Mouse (Mus musculus): ENCODE measurements at regions not wholly inside any gene's neighbourhood (a gene's known extent, or its start where the extent isn't known, plus 50 kb on each side); places are given as distances from the start of the nearest gene placed in this dataset.

DNA sequence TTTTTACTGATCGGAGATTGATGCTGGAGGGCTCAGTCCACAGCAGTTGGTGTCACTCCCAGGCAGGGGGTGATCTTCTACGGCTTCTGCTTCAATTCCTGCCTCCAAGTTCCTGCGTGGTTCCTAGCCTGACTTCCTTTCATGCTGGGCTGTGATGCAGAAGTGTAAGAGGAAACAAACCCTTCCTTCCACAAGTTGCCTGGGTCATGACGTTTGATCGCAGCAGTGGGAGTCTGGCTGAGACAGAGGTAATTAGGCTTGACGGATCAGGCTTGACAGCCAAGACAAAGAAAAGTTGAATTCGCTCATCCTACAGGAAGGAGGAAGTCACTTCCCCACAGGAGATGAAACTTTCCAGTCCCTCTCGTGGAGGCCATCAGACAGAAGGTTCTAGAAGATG is 77.2 kb upstream of the Ralgps2 start:
- Histone ChIP-seq H3K4me3 (ENCODE audit: low read length) (no peak overlapping the region), H3K27me3 (ENCODE audit: control insufficient read depth, insufficient read depth, low read length) (no peaks in the 10 kb centered on the region), H3K27ac (ENCODE audit: low read depth, low read length) (no peak overlapping the region), H3K36me3 (ENCODE audit: control insufficient read depth, insufficient read depth, low read length) (no peaks in the 10 kb centered on the region), H3K9ac (ENCODE audit: low read depth, low read length) (no peak overlapping the region), H3K9me3 (ENCODE audit: control insufficient read depth, low read length) (no peaks in the 10 kb centered on the region), H3K4me2 (replicated peaks; ENCODE audit: low read depth, low read length) (no peak overlapping the region), H3K4me1 (ENCODE audit: control insufficient read depth, insufficient read depth, low read length) (peaks cover 8% of the 10 kb centered on the region; the same call in 1 of the 2 replicates)
- peak; percentile 58; the same call in 1 of the 2 replicates for ATAC-seq (ENCODE audit: low FRiP score, low TSS enrichment)
- WGBS = 32% methylated on average over 8 of the region's 8 CpGs

DNA sequence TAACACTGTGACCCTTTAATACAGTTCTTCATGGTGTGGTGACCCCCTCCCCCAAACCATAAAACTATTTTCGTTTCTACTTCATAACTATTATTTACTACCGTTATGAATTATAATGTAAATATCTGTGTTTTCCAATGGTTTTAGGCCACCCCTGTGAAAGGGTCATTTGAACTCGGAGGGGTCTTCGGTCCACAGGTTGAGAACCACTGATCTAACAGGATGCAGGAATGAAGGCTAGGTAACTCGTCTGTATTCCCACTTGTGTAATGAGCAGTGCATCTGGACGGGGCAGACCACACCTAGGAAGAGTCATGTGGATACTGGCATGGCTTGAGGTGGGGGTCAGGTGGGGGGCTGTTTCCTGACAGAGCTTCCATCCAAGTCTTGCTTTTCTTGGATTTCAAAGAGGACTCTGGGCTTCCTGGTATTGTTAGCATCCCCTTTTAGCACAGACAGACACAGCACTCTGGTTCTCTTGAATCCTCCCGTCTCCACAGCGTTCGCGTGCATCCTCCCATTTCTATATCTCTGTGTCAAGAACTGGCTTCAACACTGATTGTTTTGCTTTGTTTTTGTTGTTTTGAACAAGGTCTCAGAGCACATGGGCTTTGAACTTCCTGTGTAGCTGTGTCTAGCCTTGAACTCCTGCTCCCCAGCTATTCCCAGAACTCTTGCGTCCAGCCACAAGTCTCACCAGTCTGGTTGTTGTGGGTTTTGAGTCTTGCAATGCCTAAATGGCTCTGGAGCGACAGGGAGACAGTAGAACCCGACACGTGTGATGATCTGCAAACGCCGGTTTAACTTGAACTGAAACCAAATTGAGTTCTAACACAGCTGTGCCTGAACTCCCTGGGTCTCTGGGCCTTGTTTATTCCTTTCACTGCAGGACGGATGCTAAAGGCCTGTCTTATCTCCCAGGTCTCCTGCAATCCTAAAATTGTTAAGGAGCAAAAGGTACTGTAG is 75.4 kb upstream of the Ralgps2 start:
- no peak overlapping the region for H3K4me3 ChIP-seq (ENCODE audit: low read length)
- no peaks in the 10 kb centered on the region for H3K27me3 ChIP-seq (ENCODE audit: control insufficient read depth, insufficient read depth, low read length)
- H3K9me3 ChIP-seq (ENCODE audit: control insufficient read depth, low read length) = no peaks in the 10 kb centered on the region
- H3K36me3 ChIP-seq (ENCODE audit: control insufficient read depth, insufficient read depth, low read length) = no peaks in the 10 kb centered on the region
- 84% methylated on average over 17 of the region's 17 CpGs for WGBS
- no peak overlapping the region for H3K4me2 ChIP-seq (replicated peaks; ENCODE audit: low read depth, low read length)
- no peak overlapping the region for H3K9ac ChIP-seq (ENCODE audit: low read depth, low read length)
- no peak for ATAC-seq (ENCODE audit: low FRiP score, low TSS enrichment)
- H3K4me1 ChIP-seq (ENCODE audit: control insufficient read depth, insufficient read depth, low read length) = peaks cover 8% of the 10 kb centered on the region; the same call in 1 of the 2 replicates
- no peak overlapping the region for H3K27ac ChIP-seq (ENCODE audit: low read depth, low read length)

DNA sequence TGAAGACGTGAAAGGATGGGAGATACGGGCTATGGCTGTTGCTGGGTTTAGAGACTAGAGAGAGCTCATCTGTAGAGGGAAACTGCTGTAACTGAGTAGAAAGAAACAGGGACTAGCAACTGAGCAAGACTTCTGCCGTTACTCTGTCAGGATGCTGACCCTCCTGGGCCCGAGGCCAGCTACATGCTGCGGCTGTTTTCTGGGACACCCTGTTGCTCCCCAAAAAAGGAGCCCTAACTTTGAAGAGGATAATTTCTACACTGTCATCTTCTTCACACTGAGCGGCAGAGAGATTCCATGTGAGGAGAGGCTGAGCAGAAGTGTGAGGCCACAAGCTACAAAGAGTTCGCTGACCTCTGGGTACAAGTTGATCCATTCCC is 74.2 kb upstream of the Ralgps2 start:
- H3K4me2 ChIP-seq (replicated peaks; ENCODE audit: low read depth, low read length) = no peak overlapping the region
- H3K9me3 ChIP-seq (ENCODE audit: control insufficient read depth, low read length) = no peaks in the 10 kb centered on the region
- no peak for ATAC-seq (ENCODE audit: low FRiP score, low TSS enrichment)
- H3K27ac ChIP-seq (ENCODE audit: low read depth, low read length) = no peak overlapping the region
- WGBS = 69% methylated on average over 7 of the region's 7 CpGs
- peaks cover 8% of the 10 kb centered on the region; the same call in 1 of the 2 replicates for H3K4me1 ChIP-seq (ENCODE audit: control insufficient read depth, insufficient read depth, low read length)
- no peaks in the 10 kb centered on the region for H3K27me3 ChIP-seq (ENCODE audit: control insufficient read depth, insufficient read depth, low read length)
- no peak overlapping the region for H3K9ac ChIP-seq (ENCODE audit: low read depth, low read length)
- H3K4me3 ChIP-seq (ENCODE audit: low read length) = no peak overlapping the region
- no peaks in the 10 kb centered on the region for H3K36me3 ChIP-seq (ENCODE audit: control insufficient read depth, insufficient read depth, low read length)

DNA sequence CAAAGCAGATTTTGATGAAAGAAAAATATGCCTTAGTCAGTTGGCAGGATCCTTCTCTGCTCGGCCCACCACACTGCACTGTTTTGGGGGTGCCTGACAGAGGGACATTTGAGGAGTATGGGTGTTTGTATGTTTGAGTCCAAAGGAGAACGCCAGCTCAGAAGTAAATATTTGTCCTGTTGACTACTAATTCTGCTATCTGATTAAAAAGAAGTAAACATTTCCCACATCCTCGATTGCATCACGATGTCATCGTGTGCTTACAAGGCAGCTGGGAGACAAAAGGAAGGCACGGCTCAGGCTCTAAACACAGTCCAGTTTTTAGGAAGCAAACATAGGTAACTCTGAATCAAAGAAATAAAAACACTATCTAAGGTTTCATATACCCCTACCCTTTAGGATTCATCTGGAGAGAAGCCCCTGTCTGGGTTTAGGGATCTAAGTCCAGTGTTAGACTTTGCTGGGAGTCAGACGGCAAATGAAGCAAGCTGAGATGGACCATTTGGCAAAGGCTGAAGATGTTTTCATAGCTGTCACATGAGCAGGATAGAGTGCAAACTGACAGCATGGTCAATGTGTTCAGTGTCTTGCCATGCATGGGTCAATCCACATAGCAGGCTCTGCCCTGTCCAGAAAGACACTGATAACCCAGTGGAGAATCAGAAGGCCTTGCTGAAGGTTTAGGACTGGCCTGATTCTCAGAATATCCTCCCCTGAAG is 73.7 kb upstream of the Ralgps2 start:
- H3K9ac ChIP-seq (ENCODE audit: low read depth, low read length) = no peak overlapping the region
- no peaks in the 10 kb centered on the region for H3K36me3 ChIP-seq (ENCODE audit: control insufficient read depth, insufficient read depth, low read length)
- H3K4me1 ChIP-seq (ENCODE audit: control insufficient read depth, insufficient read depth, low read length) = peaks cover 8% of the 10 kb centered on the region; the same call in 1 of the 2 replicates
- no peak for ATAC-seq (ENCODE audit: low FRiP score, low TSS enrichment)
- no peak overlapping the region for H3K27ac ChIP-seq (ENCODE audit: low read depth, low read length)
- H3K4me3 ChIP-seq (ENCODE audit: low read length) = no peak overlapping the region
- 63% methylated on average over 7 of the region's 7 CpGs for WGBS
- no peak overlapping the region for H3K4me2 ChIP-seq (replicated peaks; ENCODE audit: low read depth, low read length)
- H3K27me3 ChIP-seq (ENCODE audit: control insufficient read depth, insufficient read depth, low read length) = no peaks in the 10 kb centered on the region
- H3K9me3 ChIP-seq (ENCODE audit: control insufficient read depth, low read length) = no peaks in the 10 kb centered on the region

DNA sequence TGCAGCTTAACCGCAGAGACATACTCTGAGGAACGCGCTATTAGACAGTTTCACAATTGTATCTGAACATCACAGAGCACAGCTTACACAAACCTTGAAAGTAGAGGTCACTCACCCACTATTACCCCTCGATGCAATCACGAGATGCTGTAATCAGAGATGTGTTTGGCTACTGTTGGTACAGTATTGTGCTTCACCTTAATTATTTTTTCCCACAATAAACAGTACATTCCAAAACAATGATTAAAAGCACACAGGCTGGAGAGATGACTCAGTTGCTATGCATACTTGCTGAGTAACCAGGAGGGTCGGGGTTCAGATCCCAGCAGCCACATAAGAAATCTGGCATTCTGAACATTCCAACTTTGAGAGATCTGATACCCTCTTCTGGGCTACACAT is 71.8 kb upstream of the Ralgps2 start:
- no peak for ATAC-seq (ENCODE audit: low FRiP score, low TSS enrichment)
- WGBS = 87% methylated on average over 6 of the region's 6 CpGs

DNA sequence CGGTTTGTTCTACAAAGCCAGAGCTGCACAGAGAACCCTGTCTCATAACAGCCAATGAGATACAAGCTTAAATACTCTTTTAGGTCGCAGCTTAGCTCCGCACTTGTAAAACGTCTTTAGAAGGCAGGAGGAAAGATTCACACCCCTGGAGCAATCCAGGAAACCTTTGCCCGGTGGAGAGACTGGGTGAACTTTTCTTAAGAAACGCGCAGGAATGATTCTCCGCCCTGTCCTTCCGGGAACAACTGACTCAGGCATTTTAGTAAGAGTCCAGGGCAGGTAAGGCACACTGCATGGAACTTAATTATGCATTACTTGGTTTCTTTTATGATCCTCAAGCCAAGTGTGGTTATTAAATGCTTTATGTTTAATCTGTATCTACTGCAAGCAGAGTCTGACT is 70.0 kb upstream of the Ralgps2 start:
- Histone ChIP-seq H3K9ac (ENCODE audit: low read depth, low read length) (no peak overlapping the region), H3K27ac (ENCODE audit: low read depth, low read length) (no peak overlapping the region), H3K36me3 (ENCODE audit: control insufficient read depth, insufficient read depth, low read length) (no peaks in the 10 kb centered on the region), H3K4me1 (ENCODE audit: control insufficient read depth, insufficient read depth, low read length) (peaks cover 8% of the 10 kb centered on the region; the same call in 1 of the 2 replicates), H3K4me2 (replicated peaks; ENCODE audit: low read depth, low read length) (no peak overlapping the region), H3K27me3 (ENCODE audit: control insufficient read depth, insufficient read depth, low read length) (no peaks in the 10 kb centered on the region), H3K9me3 (ENCODE audit: control insufficient read depth, low read length) (no peaks in the 10 kb centered on the region), H3K4me3 (ENCODE audit: low read length) (no peak overlapping the region)
- WGBS = 66% methylated on average over 9 of the region's 9 CpGs
- no peak for ATAC-seq (ENCODE audit: low FRiP score, low TSS enrichment)

More for the DNA sequence above, 71.8 kb upstream of the Ralgps2 start:
- peaks cover 8% of the 10 kb centered on the region; the same call in 1 of the 2 replicates for H3K4me1 ChIP-seq (ENCODE audit: control insufficient read depth, insufficient read depth, low read length)
- H3K4me2 ChIP-seq (replicated peaks; ENCODE audit: low read depth, low read length) = no peak overlapping the region
- H3K4me3 ChIP-seq (ENCODE audit: low read length) = no peak overlapping the region
- no peak overlapping the region for H3K27ac ChIP-seq (ENCODE audit: low read depth, low read length)
- no peak overlapping the region for H3K9ac ChIP-seq (ENCODE audit: low read depth, low read length)
- H3K27me3 ChIP-seq (ENCODE audit: control insufficient read depth, insufficient read depth, low read length) = no peaks in the 10 kb centered on the region
- no peaks in the 10 kb centered on the region for H3K9me3 ChIP-seq (ENCODE audit: control insufficient read depth, low read length)
- H3K36me3 ChIP-seq (ENCODE audit: control insufficient read depth, insufficient read depth, low read length) = no peaks in the 10 kb centered on the region

DNA sequence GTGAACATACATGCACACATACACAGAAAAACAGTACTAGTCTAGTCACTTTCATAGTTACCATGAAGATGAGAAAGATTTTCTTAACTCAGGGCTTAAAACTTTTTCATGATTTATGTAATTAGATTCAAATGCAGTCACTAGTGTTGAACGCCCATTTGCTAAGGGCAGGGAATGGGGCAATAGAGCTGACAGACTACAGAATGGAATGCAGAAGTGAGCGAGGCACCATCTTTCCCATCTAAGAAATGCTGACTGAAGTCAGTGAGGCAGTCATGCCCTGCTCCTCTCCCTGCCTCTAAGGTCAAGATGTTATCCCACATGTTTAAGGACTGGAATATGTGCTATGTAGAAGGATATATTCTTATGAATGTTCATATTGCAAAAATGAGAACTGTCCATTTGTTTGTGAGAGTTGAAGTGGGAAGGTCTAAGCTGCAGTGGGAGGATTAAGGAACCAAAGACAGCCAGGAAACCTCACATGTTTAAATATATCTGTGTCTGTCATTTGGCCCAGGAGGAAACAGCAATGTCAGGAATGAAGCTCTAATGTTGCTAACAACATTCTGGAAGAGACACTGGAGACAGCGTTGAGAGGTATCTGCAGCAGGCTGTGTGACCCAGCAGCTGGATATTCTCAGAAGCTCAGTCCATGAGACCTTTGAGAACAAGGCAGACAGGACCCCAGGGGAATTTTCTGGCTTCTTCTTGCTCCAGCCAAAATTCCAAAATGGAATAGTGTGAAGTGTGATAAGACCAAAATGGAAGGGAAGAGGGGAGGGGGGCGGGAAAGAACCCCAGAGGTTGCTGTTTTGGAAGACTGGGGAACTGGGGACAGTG is 68.7 kb upstream of the Ralgps2 start:
- H3K4me1 ChIP-seq (ENCODE audit: control insufficient read depth, insufficient read depth, low read length) = 0 out of 2 replicates have a peak, but pooled peaks cover 1% of the 10 kb centered on the region
- H3K4me3 ChIP-seq (ENCODE audit: low read length) = no peak overlapping the region
- no peak overlapping the region for H3K9ac ChIP-seq (ENCODE audit: low read depth, low read length)
- H3K9me3 ChIP-seq (ENCODE audit: control insufficient read depth, low read length) = no peaks in the 10 kb centered on the region
- H3K27ac ChIP-seq (ENCODE audit: low read depth, low read length) = no peak overlapping the region
- no peak overlapping the region for H3K4me2 ChIP-seq (replicated peaks; ENCODE audit: low read depth, low read length)
- peak; percentile 81; the same call in 1 of the 2 replicates for ATAC-seq (ENCODE audit: low FRiP score, low TSS enrichment)
- 63% methylated on average over 4 of the region's 4 CpGs for WGBS
- no peaks in the 10 kb centered on the region for H3K27me3 ChIP-seq (ENCODE audit: control insufficient read depth, insufficient read depth, low read length)
- no peaks in the 10 kb centered on the region for H3K36me3 ChIP-seq (ENCODE audit: control insufficient read depth, insufficient read depth, low read length)

DNA sequence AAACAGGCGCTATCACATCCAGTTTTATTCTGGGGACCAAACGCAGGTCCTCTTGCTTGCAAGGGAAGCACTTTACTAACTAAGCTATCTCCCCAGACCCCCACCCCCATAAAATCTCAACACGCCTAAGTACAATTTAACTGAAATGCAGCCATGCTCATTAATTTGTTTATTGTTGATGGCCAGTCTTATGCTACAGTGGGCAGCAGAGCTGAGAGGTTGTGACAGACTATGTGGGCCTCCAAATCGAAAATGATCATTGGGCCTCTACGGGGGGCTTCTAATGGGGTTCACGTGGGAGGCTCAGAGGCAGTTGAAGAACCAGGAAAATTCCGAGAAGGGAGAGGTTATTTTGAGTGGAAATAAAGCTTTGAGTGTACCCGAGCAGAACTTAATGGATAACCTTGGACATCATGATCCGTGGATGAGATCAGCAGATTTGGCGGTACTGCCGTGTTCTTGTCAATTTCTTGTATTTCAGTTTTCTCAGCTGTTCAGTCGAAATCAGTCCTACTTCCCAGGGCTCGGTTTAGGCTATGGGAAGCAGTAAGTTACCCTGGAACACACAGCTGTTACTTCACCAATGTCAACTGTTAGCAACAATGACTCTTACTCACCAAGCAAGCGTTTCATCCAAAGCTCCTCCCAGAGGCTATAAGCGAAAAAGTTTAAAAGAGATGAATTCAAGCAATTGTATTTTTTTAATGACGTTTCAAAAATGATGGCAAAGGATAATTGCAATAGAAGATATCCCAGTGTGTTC is 65.1 kb upstream of the Ralgps2 start:
- Histone ChIP-seq H3K4me3 (ENCODE audit: low read length) (no peak overlapping the region), H3K4me1 (ENCODE audit: control insufficient read depth, insufficient read depth, low read length) (0 out of 2 replicates have a peak, but pooled peaks cover 3% of the 10 kb centered on the region), H3K9ac (ENCODE audit: low read depth, low read length) (no peak overlapping the region), H3K27me3 (ENCODE audit: control insufficient read depth, insufficient read depth, low read length) (no peaks in the 10 kb centered on the region), H3K9me3 (ENCODE audit: control insufficient read depth, low read length) (no peaks in the 10 kb centered on the region), H3K27ac (ENCODE audit: low read depth, low read length) (no peak overlapping the region), H3K36me3 (ENCODE audit: control insufficient read depth, insufficient read depth, low read length) (no peaks in the 10 kb centered on the region), H3K4me2 (replicated peaks; ENCODE audit: low read depth, low read length) (no peak overlapping the region)
- 85% methylated on average over 16 of the region's 16 CpGs for WGBS
- ATAC-seq (ENCODE audit: low FRiP score, low TSS enrichment) = no peak

Measured in kidney, embryonic 14.5 days (tissue).